ENCODE assay signal across 14 mouse cellular contexts in the genomic region with DNA sequence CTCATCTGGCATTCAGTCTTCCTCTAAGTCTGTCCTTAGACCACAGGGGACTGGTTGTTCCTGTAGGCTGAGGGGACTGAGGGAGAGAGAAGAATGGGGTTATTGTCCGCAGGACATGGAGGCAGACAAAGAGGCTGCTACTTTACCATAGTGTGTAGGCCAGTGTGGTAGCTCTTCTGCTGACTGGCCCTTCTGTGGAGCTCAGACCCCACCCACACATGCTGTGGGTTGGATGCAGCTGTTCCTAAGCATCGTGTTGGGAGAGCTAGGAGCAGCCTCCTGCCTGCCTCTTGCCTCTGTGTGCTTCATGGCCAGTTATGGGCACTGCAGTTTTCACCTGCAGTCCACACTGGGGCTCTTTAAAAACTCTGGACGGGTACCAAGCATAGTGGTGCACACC. TPM values are rescaled to one million over a fixed set of nuclear protein-coding genes. Genes with fewer than 3 reads are reported as not detected.
DNase-seq lines count a peak whose midpoint lies in the region; TF ChIP-seq lines count a peak whose summit lies in the region.
"Had no signal": no experiment of that assay in that cellular context is flagged by ENCODE, and none has a peak within 500 bp of the region (broad histone marks: within the 10 kb centered on the region; RNA-seq: fewer than 3 reads in every experiment).

No protein-coding gene starts in this region.

- H3K4me3 ChIP-seq in layer of hippocampus, adult 2 months: no peak overlapping the region
- H3K4me3 ChIP-seq: heart, embryonic 15.5 days; hindbrain, embryonic 15.5 days had no signal

- no peak for TF ChIP-seq CTCF in layer of hippocampus, adult 2 months (conservative IDR thresholded peaks at IDR 0.05)

- H3K27ac ChIP-seq in layer of hippocampus, adult 2 months: peak overlapping the region; percentile 99; the same call in 1 of the 2 replicates
- H3K27ac ChIP-seq: heart, embryonic 15.5 days; hindbrain, embryonic 15.5 days had no signal

- peak in 1 of 2 experiments; percentile 37 for DNase-seq in layer of hippocampus, adult 2 months (ENCODE audit: low spot score in 2 of 2)
- no peak for DNase-seq in layer of hippocampus, postnatal 10 days (ENCODE audit: low spot score in 2 of 2)
- peak; percentile 53 to 56 for DNase-seq in right cerebral cortex, adult 2 months (ENCODE audit: low spot score in 2 of 2)
- no peak for DNase-seq in right cerebral cortex, postnatal 25 days
- DNase-seq in layer of hippocampus, postnatal 36 days: peak; percentile 23 to 40
- DNase-seq in spleen, adult 18-20 months: no peak
- no peak for DNase-seq in urinary bladder, postnatal 25 days (ENCODE audit: low spot score)
- DNase-seq: kidney, adult 2 months; kidney, postnatal 4 days; liver; lung, embryonic 14.5 days; thymus, adult 2 months had no signal

RNA-seq across cellular contexts. Expression of gene Vps9d1, which starts 3.0 kb away (rescaled TPM):
- 10 to 100 TPM; 59.5 to 70.3 TPM for total RNA-seq in layer of hippocampus, adult 2 months (2021)
- total RNA-seq in layer of hippocampus, postnatal 10 days (2021): 10 to 100 TPM; 58.4 to 63.4 TPM
- 10 to 100 TPM; 49.7 to 51.6 TPM for total RNA-seq in layer of hippocampus, postnatal 36 days (2021)

RNA-seq across cellular contexts. Expression of gene Zfp276, which starts 3.1 kb away (rescaled TPM):
- 10 to 100 TPM; 20.3 to 24.8 TPM for total RNA-seq in layer of hippocampus, adult 2 months (2021)
- total RNA-seq in layer of hippocampus, postnatal 10 days (2021): 10 to 100 TPM; 23.5 to 26.1 TPM
- total RNA-seq in layer of hippocampus, postnatal 36 days (2021): 10 to 100 TPM; 24.3 to 26.6 TPM

RNA-seq across cellular contexts. Expression of gene Spata2l, which starts 21.1 kb away (rescaled TPM):
- total RNA-seq in layer of hippocampus, adult 2 months (2021): 10 to 100 TPM; 71.4 to 75.0 TPM
- total RNA-seq in layer of hippocampus, postnatal 10 days (2021): 10 to 100 TPM; 83.0 to 91.1 TPM
- total RNA-seq in layer of hippocampus, postnatal 36 days (2021): 10 to 100 TPM; 80.7 to 81.4 TPM

RNA-seq across cellular contexts. Expression of gene Cdk10, which starts 32.5 kb away (rescaled TPM):
- 10 to 100 TPM; 93.9 to 98.8 TPM for total RNA-seq in layer of hippocampus, adult 2 months (2021)
- total RNA-seq in layer of hippocampus, postnatal 10 days (2021): 10 to 100 TPM; 70.3 to 80.8 TPM
- total RNA-seq in layer of hippocampus, postnatal 36 days (2021): 10 to 100 TPM; 89.6 to 99.3 TPM

RNA-seq across cellular contexts. Expression of gene Spata33, which starts 44.5 kb away (rescaled TPM):
- total RNA-seq in layer of hippocampus, adult 2 months (2021): 1 to 10 TPM; 6.5 to 7.1 TPM
- total RNA-seq in layer of hippocampus, postnatal 10 days (2021): 1 to 10 TPM; 7.7 to 9.8 TPM
- total RNA-seq in layer of hippocampus, postnatal 36 days (2021): 1 to 10 TPM; 5.6 to 7.0 TPM

Comparison
In these comparisons a context has a peak if more than half of its experiments do, and no peak if none do; other contexts are left out.
1. DNase-seq: peak in right cerebral cortex, adult 2 months (2 of 2) and layer of hippocampus, postnatal 36 days (2 of 2); none in layer of hippocampus, postnatal 10 days (0 of 2), right cerebral cortex, postnatal 25 days (single experiment), spleen, adult 18-20 months (0 of 2) and urinary bladder, postnatal 25 days (single experiment).